Mouse (Mus musculus): Measurements from ENCODE around the gene Hoxa9.

Gene Hoxa9

DNA sequence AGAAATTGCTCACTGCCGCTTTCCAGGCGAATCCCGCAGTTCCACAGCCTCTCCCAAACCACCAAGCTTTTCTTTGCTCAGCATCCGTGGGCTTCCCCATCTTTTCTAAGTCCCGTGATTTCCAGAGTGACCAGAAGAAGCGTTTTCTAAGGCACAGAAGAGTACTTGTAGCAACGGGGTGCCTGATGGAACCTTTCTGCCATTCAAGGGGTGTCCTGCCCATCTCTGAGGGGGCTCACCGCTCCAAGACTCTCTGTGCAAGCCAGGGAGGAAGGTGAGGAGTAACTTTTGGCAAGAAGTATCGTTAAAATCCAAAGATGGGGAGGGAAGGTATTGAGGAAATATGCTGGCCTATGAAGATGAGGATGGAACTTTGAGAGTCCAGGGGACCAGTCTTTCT lies 53.1 kb downstream of the Hoxa9 start:
- no peak for DNase-seq

DNA sequence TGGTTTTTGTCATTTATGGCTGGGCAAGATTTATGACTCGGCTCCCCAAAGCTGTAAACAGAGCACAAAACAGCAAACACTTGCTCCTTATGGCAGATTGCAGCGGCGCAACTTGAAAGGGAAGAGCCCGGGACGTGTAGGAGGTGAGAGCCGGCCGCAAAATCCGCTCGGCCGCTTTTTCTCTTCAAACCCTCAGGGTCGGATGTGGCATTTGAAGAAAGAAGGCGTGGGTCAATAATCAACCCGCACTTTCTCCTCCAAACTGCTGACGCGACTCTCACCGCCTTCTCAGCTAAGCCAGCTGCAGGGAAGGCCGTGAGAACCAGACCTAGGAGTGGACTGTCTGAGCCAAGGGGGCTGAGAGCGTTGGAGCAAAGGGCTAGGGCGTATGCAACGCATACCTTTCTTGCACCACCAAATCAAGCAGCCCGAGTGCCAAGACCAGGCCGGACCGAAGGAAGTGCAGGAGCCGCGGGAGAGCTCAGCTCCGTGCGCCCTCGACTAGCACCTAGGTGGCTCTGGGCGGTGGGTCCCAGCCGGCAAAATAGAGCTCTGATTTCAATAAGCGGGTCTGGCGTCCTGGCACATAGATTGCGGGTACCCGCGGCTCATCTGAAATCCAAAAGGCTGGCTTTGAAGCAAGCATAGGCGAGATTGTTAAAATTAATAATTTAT lies 53.7 kb downstream of the Hoxa9 start, which contains the start of gene 5730596B20Rik:
5730596B20Rik (plus strand) TSS at position 438 of the 675 bp plus-strand sequence.
- DNase-seq: no peak

DNA sequence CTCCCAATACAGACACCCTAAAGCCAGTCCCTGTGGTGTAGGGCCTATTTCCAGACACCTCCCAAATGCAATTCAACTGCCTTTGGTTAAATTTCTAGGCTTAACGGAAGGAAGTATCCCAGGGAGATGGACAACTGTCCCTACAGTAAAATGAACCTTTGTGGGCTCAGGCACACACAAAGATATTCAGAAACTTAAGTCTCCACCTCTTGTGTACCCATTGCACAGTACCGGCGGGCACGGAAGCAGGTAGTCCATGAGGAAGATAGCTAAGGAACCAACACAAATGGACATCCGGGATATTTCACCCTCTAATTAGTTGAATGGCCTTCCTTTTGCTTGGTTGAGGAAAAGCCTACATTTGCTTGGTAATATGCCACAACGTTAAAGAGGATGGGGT lies 54.5 kb downstream of the Hoxa9 start:
- DNase-seq: no peak

DNA sequence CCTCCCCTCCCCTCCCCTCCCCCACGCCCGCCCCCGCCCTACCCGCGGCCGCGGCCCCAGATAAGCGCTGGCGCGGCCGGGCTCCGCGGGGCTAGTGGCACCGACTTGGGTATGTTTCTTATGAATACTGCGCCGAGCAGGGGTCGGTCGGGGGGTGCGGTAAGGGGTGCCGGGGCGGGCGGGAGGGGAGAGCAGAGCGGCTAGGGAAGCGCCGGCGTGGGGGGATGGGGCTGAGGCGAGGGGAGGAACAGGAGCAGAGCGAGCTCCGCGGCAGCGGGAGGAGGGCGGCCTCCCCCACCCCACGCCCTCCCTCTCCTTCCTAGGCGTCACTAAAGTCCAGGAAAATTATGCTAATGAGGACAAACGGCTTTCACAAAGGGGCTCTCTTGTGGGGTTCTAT lies 55.0 kb downstream of the Hoxa9 start:
- peak; percentile 49 for DNase-seq

DNA sequence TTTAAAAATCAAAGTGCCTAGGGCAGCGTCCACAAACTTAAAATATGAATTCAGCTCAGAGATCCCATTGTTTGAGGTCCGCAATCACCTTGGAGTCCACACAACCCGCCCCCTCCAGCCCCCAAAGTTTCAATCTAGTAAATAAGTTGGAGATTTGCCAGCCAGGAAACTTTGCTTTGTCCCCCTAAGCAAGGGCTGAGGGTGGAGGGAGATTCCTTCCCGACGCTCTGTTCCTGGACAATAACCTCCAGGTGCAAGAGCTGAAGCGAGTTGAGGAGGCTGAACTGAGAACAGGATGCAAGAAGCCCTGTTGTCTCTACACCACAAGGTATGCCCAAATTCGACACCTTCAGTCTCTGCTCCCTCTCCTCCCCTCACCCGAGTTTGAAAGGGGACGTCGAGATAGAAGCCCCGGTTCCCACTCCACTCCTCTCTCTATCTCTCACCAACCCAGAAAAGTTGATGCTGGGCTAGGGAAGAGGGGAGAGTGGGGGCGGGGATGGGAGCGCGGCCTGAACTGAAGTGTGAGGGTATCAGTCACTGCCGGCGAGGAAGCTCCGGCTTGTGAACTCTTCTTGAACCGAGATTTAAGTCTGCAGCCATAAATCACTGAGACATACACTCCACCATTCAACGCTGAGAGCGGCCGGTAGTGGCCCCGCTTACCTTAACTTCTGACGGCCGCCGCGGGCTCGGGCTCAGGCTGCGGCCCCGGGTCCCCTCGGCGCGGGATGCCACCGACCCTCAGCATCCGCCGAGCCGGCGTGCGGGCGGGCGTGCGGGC lies 55.7 kb downstream of the Hoxa9 start:
- DNase-seq: peak; percentile 56

DNA sequence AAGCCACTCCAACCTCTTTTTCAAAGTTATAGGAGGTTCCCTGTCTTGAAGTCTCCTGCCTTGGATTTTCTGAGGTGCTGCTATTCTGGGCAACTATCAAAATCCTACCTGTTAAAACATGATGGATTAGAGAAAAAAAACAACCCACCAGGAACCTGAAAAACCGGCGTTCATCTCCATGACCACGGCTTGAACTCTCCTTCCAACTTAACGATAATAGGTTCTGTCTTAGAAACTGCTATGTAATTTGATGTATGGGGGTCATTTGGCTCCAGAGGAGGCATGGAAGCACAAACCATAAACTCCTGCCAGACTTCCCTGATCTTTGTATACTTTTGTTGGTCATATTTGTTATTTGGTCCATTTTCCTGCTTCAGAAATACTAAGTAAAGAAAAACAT lies 57.2 kb downstream of the Hoxa9 start:
- DNase-seq: no peak
